Mouse (Mus musculus) v-Abl transformed pro-B cells (cell line): ENCODE measurements around the gene Dock10.

ENCODE experiments used
- in situ Hi-C, 2 experiments: fragments of 400-800 bp; cut with MboI; formaldehyde crosslinking; loops; one replicate each; pipeline ENCODE4 v1.15.1; 2025; ENCODE audit not compliant: unreplicated experiment in 2 of 2

Gene Dock10

DNA sequence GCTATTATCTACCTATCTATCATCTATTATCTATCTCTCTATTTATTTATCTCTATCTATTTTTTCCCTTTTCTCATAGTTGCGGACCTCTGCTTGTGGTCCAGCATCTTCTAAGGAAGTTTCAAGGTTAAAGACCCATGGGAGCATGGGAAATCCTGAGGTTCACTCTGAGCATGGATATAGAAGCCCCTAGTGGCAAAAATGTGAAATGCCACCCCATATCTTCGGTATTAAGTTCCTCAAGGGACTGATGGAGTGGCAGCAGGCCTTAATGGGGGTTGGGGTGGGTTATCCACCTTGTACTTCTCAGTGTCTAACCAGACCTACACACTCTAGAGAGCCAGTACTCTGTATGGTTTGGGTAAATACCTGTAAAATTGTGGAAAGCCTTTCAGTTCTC lies 253.6 kb downstream of the Dock10 start:
- in situ Hi-C loops = loop anchor here in 1 of 2 experiments (5.0 to 25.0 kb wide), 3 partner anchors 82 to 1967 kb away; no protein-coding TSS in a partner anchor

DNA sequence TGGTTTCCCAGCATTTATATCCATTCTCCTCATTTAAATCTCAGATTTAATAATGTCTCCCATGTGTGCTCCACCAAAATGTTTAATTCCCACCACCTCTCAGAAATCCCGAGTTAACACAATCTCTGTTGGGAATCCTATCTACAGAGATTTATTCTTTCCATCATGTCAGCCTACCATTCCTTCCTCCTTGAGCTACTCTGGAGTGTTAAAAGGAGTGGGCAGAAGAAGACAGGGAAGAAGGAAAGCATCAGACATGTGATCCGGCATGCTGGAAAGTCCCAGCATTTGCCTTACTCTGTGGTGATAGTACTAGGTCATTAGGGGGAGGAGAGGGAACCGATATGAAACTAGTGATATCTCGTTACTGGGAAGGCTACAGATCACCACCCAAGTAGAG lies 254.2 kb downstream of the Dock10 start:
- in situ Hi-C loops = loop anchor here in 1 of 2 experiments (5.0 to 25.0 kb wide), 3 partner anchors 82 to 1967 kb away; no protein-coding TSS in a partner anchor

DNA sequence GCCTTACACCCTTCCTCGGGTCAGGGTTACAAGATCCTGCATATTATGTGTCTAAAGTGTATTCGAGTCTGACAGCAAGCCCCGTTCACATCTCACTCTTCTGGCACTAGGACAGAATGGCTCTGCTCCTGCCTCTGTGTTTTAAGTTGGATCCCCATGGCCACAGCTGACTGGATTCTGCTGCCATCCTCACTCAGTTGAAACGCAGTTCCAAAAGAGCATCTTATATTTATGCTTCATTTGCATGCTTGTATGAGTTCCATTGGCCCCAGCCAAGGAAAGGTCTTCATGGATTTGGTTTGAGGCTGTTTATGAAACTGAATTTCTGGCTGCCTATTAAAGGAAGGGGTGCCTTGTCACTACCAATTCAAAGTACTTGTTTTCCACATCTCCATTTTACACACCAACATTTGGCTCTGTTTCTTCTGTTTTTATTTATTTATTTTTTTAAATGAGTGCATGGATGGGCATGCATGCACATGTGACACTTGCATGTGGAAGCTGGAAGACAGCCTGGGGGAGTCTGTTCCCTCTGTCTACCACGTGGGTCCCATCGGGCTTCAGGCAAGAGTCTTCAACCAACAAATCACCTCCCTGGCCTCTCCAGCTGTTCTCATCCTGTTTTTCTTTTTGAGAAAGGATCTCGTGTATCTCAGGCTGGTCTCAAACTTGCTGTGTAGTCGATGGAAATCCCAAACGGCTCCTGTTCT lies 255.7 kb downstream of the Dock10 start:
- in situ Hi-C loops = loop anchor here in 1 of 2 experiments (5.0 to 25.0 kb wide), 3 partner anchors 80 to 1965 kb away; no protein-coding TSS in a partner anchor

DNA sequence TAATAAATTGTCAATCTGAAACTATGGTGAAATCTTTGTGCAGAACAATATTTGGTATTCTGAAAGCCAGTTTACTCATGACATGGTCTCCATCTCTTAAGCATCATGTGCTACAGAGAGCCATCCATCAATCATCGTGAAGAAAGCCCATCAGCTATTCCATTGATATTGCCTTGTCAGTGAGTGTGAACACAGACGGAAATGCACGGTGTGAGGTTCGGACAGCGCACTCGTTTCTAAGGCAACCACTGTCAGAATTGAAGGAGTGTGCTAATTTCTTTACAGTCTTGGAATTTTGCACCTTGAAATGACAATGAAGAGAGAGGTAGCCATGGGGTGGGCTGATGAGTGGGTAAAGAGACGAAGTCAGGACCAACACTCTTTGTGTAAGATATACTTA lies 259.1 kb downstream of the Dock10 start:
- in situ Hi-C loops = no loop called here

DNA sequence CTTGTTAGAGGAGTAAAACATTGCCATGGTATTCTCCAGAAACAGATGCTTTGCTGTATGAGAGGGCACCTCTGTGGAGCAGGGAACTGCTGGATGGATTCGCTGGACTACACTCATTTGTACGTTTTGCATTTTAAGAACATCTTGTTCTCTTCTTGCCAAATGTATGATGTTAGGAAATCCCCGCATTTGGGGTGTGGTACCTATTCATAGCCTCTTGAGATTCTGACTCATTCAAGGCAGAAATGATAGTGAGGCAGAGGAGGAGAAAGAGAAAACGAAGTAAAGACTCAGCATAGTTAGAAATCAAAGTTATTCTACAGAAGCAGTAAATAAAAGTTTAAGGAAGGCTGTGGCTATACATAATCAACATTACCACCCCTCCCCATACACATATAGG lies 262.0 kb downstream of the Dock10 start:
- in situ Hi-C loops = no loop called here

DNA sequence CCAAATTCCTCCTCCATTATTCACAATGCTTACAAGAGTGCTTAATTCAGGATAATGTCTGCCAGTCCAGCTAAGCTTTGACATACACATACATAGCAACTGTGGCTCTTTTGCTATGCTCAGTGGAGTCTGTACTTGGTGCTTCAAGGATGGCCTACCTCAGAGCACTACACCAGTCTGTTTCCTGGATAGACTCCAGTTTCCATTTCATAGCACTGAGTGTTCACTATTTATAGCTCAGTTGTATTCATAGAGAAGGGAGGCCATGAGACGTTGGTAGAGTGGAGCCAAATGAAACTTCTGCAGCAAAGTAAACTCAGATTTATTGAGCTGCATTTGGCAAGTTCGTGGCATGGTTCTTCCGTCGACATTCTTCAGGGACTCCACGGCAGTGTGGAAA lies 274.9 kb downstream of the Dock10 start:
- in situ Hi-C loops = no loop called here

DNA sequence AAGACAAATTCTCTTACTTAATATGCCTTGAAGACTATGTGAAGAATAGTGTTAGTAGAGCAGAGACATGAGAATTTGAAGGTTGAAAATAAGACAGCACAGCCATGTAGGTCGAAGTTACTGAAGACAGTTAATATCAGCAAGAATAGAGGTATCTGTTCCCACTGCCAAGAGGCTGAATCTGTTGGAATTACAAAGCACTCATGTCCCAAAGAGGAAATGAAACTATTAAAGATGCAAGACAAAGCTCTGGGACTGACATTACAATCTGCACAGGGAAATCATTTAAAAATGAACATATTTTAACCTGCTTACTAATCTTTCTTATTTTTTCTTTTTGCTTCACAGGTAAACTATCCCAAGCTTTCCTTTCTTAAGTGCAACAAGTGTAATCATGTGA lies 283.4 kb downstream of the Dock10 start:
- in situ Hi-C loops = no loop called here

DNA sequence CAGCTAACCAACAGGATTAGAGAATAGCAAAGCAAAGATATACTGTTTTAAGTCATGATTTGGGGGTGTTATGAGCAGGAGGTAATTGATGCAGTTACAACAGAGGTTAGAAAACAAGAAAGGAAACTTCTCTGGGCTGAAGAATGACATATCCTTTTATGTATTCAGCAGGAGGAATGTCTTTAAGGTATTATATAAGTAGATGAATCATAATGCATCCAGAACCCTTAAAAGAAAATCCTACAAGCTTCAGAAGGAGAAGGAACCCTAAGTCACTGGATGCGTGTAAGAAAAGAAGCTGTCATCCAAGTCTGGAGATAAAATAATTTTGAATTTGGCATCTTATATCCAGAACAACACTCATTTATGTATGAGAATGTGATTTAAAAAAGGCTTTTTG lies 285.9 kb downstream of the Dock10 start:
- in situ Hi-C loops = no loop called here

DNA sequence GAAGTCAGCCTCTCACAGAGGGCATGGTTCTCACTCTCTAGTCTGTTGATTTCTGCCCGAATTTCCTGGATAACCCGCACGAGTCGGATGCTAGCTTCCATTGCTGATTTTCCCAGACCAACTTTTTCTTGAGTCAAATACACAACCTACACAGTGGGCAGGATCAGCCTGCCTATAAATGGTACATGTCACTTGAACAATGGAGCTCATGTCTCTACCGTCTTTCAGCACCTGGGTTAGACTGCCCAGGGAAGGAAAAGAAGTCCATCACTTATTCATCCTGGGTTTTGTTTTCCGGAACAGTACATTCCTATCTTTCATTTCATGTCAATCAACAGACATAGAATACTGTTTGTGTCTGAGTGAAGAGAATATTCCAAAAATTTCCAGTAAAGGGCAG lies 297.0 kb downstream of the Dock10 start, which contains the start of gene Gm45261:
Gene Gm45261 (minus strand): TSS at position 101 of the 400 bp plus-strand sequence.
- in situ Hi-C loops = no loop called here

DNA sequence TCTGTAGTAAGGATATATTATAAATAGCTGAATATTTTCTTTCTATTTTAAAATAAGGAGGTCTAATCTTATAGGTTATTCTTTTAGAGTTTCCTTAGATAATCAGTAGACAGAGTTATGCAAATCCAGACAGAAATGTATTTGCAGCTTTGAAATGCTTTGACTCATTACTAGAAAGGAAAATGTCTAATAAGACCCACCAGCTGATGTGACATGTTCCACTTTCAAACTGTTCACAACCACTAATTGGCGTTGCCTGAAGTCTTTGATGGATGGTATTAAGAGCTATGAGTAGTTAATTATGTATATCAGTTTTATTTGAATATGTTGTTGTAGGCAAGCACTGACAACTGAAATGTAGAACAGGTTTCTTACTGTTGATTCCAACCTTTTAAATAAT lies 298.4 kb downstream of the Dock10 start:
- in situ Hi-C loops = no loop called here

DNA sequence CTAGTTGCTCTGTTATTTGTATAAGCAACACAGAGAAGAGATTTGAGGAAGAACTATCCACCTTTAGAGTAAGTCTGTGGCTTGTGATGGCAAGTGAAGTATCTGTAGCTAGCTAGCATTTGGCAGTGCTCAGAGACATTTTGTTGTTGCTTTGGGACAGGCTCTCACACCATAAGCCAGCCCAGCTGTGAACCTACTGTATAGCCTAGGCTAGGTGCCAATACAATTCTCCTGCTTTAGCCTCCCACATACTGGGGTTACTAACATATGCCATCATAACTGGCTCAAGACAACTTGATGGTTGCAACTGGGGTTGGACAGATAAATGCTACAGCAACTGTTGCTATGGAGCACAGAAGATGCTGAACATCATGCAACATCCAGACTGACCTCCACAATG lies 298.9 kb downstream of the Dock10 start:
- in situ Hi-C loops = no loop called here

DNA sequence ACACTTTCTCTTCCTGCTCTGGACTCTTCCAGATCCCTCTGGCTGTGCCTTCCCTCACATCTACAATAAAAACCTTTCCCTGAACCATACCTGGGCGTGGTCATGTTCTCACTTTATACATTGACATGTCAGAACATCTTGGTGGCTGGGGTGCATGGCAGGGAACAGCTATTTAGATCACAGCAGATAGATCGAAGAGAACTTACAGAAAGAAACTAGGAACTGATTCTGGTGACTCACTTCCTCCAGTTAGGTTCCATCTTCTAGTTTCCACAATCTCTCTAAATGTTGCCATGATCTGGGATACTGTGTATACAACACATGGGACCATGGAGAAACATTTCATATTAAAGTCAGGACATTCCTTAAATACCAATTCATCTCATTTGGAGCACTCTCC lies 304.4 kb downstream of the Dock10 start:
- in situ Hi-C loops = no loop called here

DNA sequence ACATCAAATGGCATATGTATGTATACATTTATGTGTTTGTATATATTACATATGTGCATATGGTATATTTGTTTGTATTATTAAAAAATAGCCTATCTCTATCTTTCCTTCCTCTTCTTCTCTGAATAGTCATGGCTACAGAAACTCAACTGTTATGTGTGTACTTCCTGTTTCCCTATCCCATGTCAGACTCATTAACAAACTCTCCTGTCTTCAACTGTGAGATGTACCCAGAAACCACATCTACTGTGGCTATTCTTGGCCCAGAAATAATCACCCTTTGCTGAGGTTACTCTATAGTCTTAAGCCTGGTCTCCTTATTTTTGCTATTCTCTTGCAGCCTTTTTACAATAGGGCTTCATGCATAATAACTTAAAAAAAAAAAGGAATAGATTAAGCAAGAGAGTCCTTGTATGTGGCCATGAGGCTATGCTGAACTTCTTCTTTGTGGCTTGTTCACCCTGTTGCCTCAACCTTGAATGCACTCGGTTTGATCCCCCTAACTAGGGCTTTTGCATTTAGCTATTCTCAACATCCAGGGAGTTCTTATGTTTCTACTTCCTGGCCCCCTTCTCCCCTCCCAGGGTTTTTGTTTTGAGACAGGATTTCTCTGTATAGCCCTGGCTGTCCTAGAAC lies 306.3 kb downstream of the Dock10 start:
- in situ Hi-C loops = no loop called here
